Mouse (Mus musculus): ENCODE data around the gene Cnnm1.

- TF ChIP-seq POLR2A (IDR thresholded peaks at IDR 0.05; ENCODE audit: extremely low read depth, insufficient read depth, low read length) = no peak
- TF ChIP-seq CTCF (IDR thresholded peaks at IDR 0.05; ENCODE audit: extremely low read depth, insufficient read depth, low read length) = no peak
These were observed 76.3 kb downstream of the Cnnm1 start for GRCm38 (mm10) chr19:43516397-43517035.
